Mouse (Mus musculus): ENCODE measurements at regions not wholly inside any gene's neighbourhood (a gene's known extent, or its start where the extent isn't known, plus 50 kb on each side); places are given as distances from the start of the nearest gene placed in this dataset.

- peak; percentile 62 for DNase-seq (ENCODE audit: low read depth)
Observed at GRCm38 (mm10) chrX:152918212-152918611, 88.1 kb upstream of the Usp51 start.

GRCm38 (mm10) chrX:152926991-152927390 is 79.3 kb upstream of the Usp51 start:
- no peak for DNase-seq (ENCODE audit: low read depth)

- DNase-seq (ENCODE audit: low read depth): no peak
Observed at GRCm38 (mm10) chrX:152946201-152946600, 60.1 kb upstream of the Usp51 start.

Measured in NIH3T3 (cell line).